Mouse (Mus musculus): ENCODE results near the gene Ppp1r21. TPM values are rescaled to one million over a fixed set of nuclear protein-coding genes. Genes with fewer than 3 reads are reported as not detected.

Gene Ppp1r21
- polyA plus RNA-seq, 1 experiment from 2014 or later = 19.6 TPM

GRCm38 (mm10) chr17:88504056-88504455 lies 25.9 kb upstream of the Ppp1r21 start:
- no peak for DNase-seq (ENCODE audit: low spot score)
- Histone ChIP-seq H3K9me3 (no peaks in the 10 kb centered on the region), H3K27ac (no peak overlapping the region), H3K27me3 (ENCODE audit: insufficient read depth, poor library complexity, severe bottlenecking) (no peaks in the 10 kb centered on the region), H3K4me1 (peaks cover 14% of the 10 kb centered on the region), H3K4me3 (no peak overlapping the region), H3K36me3 (no peaks in the 10 kb centered on the region)
- 92% methylated on average over 13 of the region's 13 CpGs for WGBS

GRCm38 (mm10) chr17:88505275-88505723 lies 24.6 kb upstream of the Ppp1r21 start:
- DNase-seq (ENCODE audit: low spot score) = no peak
- Histone ChIP-seq H3K36me3 (no peaks in the 10 kb centered on the region), H3K4me3 (no peak overlapping the region), H3K27ac (no peak overlapping the region), H3K27me3 (ENCODE audit: insufficient read depth, poor library complexity, severe bottlenecking) (no peaks in the 10 kb centered on the region), H3K9me3 (no peaks in the 10 kb centered on the region), H3K4me1 (peaks cover 17% of the 10 kb centered on the region)
- 39% methylated on average over 10 of the region's 10 CpGs for WGBS

- no peak for DNase-seq (ENCODE audit: low spot score)
- Histone ChIP-seq H3K27me3 (ENCODE audit: insufficient read depth, poor library complexity, severe bottlenecking) (no peaks in the 10 kb centered on the region), H3K27ac (no peak overlapping the region), H3K36me3 (no peaks in the 10 kb centered on the region), H3K9me3 (no peaks in the 10 kb centered on the region), H3K4me1 (peaks cover 20% of the 10 kb centered on the region), H3K4me3 (no peak overlapping the region)
- WGBS = 85% methylated on average over 15 of the region's 15 CpGs
Observed at GRCm38 (mm10) chr17:88505941-88506340, 24.0 kb upstream of the Ppp1r21 start.

- no peaks in the 10 kb centered on the region for H3K36me3 ChIP-seq
- 80% methylated on average over 10 of the region's 10 CpGs for WGBS
- peaks cover 20% of the 10 kb centered on the region for H3K4me1 ChIP-seq
- no peaks in the 10 kb centered on the region for H3K27me3 ChIP-seq (ENCODE audit: insufficient read depth, poor library complexity, severe bottlenecking)
- no peak overlapping the region for H3K4me3 ChIP-seq
- no peak for DNase-seq (ENCODE audit: low spot score)
- H3K9me3 ChIP-seq = no peaks in the 10 kb centered on the region
- H3K27ac ChIP-seq = no peak overlapping the region
Observed at GRCm38 (mm10) chr17:88507376-88507775, 22.5 kb upstream of the Ppp1r21 start.

- no peaks in the 10 kb centered on the region for H3K36me3 ChIP-seq
- no peaks in the 10 kb centered on the region for H3K9me3 ChIP-seq
- no peak for DNase-seq (ENCODE audit: low spot score)
- H3K27ac ChIP-seq = peak overlapping the region; percentile 62; the same call in 1 of the 2 replicates
- H3K4me1 ChIP-seq = peaks cover 20% of the 10 kb centered on the region
- H3K4me3 ChIP-seq = peak overlapping the region; percentile 36
- H3K27me3 ChIP-seq (ENCODE audit: insufficient read depth, poor library complexity, severe bottlenecking) = no peaks in the 10 kb centered on the region
- 28% methylated on average over 12 of the region's 12 CpGs for whole genome bisulfite sequencing
Observed at GRCm38 (mm10) chr17:88508846-88509508, 20.9 kb upstream of the Ppp1r21 start.

GRCm38 (mm10) chr17:88509999-88510398 lies 19.9 kb upstream of the Ppp1r21 start:
- Histone ChIP-seq H3K4me1 (peaks cover 19% of the 10 kb centered on the region), H3K4me3 (no peak overlapping the region), H3K9me3 (no peaks in the 10 kb centered on the region), H3K27me3 (ENCODE audit: insufficient read depth, poor library complexity, severe bottlenecking) (no peaks in the 10 kb centered on the region), H3K27ac (no peak overlapping the region), H3K36me3 (no peaks in the 10 kb centered on the region)
- no peak for DNase-seq (ENCODE audit: low spot score)
- 70% methylated on average over 3 of the region's 3 CpGs for WGBS

GRCm38 (mm10) chr17:88511095-88511551 lies 18.8 kb upstream of the Ppp1r21 start:
- H3K27me3 ChIP-seq (ENCODE audit: insufficient read depth, poor library complexity, severe bottlenecking) = no peaks in the 10 kb centered on the region
- no peaks in the 10 kb centered on the region for H3K36me3 ChIP-seq
- 0 out of 2 replicates have a peak overlapping the region, but pooled peaks have one; percentile 27 for H3K4me3 ChIP-seq
- peaks cover 12% of the 10 kb centered on the region for H3K4me1 ChIP-seq
- H3K27ac ChIP-seq = peak overlapping the region; percentile 69; the same call in 1 of the 2 replicates
- 16% methylated on average over 10 of the region's 10 CpGs for WGBS
- no peaks in the 10 kb centered on the region for H3K9me3 ChIP-seq
- peak; percentile 86 for DNase-seq (ENCODE audit: low spot score)

- Histone ChIP-seq H3K4me1 (no peaks in the 10 kb centered on the region), H3K27ac (no peak overlapping the region), H3K27me3 (ENCODE audit: insufficient read depth, poor library complexity, severe bottlenecking) (no peaks in the 10 kb centered on the region), H3K9me3 (no peaks in the 10 kb centered on the region), H3K36me3 (no peaks in the 10 kb centered on the region), H3K4me3 (no peak overlapping the region)
- DNase-seq (ENCODE audit: low spot score) = no peak
- WGBS = 74% methylated on average over 7 of the region's 7 CpGs
Observed at GRCm38 (mm10) chr17:88516477-88516876, 13.4 kb upstream of the Ppp1r21 start.

GRCm38 (mm10) chr17:88527781-88528180 lies 2.1 kb upstream of the Ppp1r21 start:
- Histone ChIP-seq H3K4me1 (peaks cover 18% of the 10 kb centered on the region), H3K4me3 (no peak overlapping the region), H3K27me3 (ENCODE audit: insufficient read depth, poor library complexity, severe bottlenecking) (peaks cover 9% of the 10 kb centered on the region), H3K9me3 (no peaks in the 10 kb centered on the region), H3K27ac (no peak overlapping the region), H3K36me3 (no peaks in the 10 kb centered on the region)
- 50% methylated on average over 2 of the region's 2 CpGs for WGBS
- DNase-seq (ENCODE audit: low spot score) = no peak

GRCm38 (mm10) chr17:88530236-88530619 lies 310 bp downstream of the Ppp1r21 start:
- Histone ChIP-seq H3K4me1 (peaks cover 22% of the 10 kb centered on the region), H3K36me3 (no peaks in the 10 kb centered on the region), H3K9me3 (no peaks in the 10 kb centered on the region), H3K27ac (peak overlapping the region; percentile 91), H3K4me3 (peak overlapping the region; percentile 80), H3K27me3 (ENCODE audit: insufficient read depth, poor library complexity, severe bottlenecking) (peaks cover under 1% of the 10 kb centered on the region; the same call in 1 of the 2 replicates)
- no peak for DNase-seq (ENCODE audit: low spot score)
- under 1% methylated on average over 14 of the region's 14 CpGs for WGBS

- H3K36me3 ChIP-seq = no peaks in the 10 kb centered on the region
- WGBS = 13% methylated on average over 11 of the region's 11 CpGs
- no peaks in the 10 kb centered on the region for H3K9me3 ChIP-seq
- H3K4me1 ChIP-seq = peaks cover 26% of the 10 kb centered on the region
- peak overlapping the region; percentile 80 for H3K4me3 ChIP-seq
- no peak for DNase-seq (ENCODE audit: low spot score)
- no peaks in the 10 kb centered on the region for H3K27me3 ChIP-seq (ENCODE audit: insufficient read depth, poor library complexity, severe bottlenecking)
- H3K27ac ChIP-seq = peak overlapping the region; percentile 91
Observed at GRCm38 (mm10) chr17:88530667-88531066, 749 bp downstream of the Ppp1r21 start.

GRCm38 (mm10) chr17:88531176-88531575 lies 1.3 kb downstream of the Ppp1r21 start:
- WGBS = 55% methylated on average over 6 of the region's 6 CpGs
- H3K4me3 ChIP-seq = peak overlapping the region; percentile 80; the same call in 1 of the 2 replicates

GRCm38 (mm10) chr17:88537842-88538430 lies 8.0 kb downstream of the Ppp1r21 start:
- H3K27ac ChIP-seq = no peak overlapping the region
- no peaks in the 10 kb centered on the region for H3K36me3 ChIP-seq
- peaks cover 14% of the 10 kb centered on the region for H3K4me1 ChIP-seq
- H3K9me3 ChIP-seq = no peaks in the 10 kb centered on the region
- H3K27me3 ChIP-seq (ENCODE audit: insufficient read depth, poor library complexity, severe bottlenecking) = no peaks in the 10 kb centered on the region
- WGBS = 87% methylated on average over 8 of the region's 8 CpGs
- DNase-seq (ENCODE audit: low spot score) = peak; percentile 47
- no peak overlapping the region for H3K4me3 ChIP-seq

More at GRCm38 (mm10) chr17:88531176-88531575, 1.3 kb downstream of the Ppp1r21 start:
- DNase-seq (ENCODE audit: low spot score) = no peak
- no peaks in the 10 kb centered on the region for H3K27me3 ChIP-seq (ENCODE audit: insufficient read depth, poor library complexity, severe bottlenecking)
- H3K4me1 ChIP-seq = peaks cover 28% of the 10 kb centered on the region
- H3K27ac ChIP-seq = no peak overlapping the region
- no peaks in the 10 kb centered on the region for H3K36me3 ChIP-seq
- H3K9me3 ChIP-seq = no peaks in the 10 kb centered on the region

Data from heart, embryonic 10.5 days (tissue).